Mouse (Mus musculus) spleen, adult 2 months (tissue): Measurements from ENCODE around the gene Rnf187. TPM values are rescaled to one million over a fixed set of nuclear protein-coding genes. Genes with fewer than 3 reads are reported as not detected.

Source experiments
- DNase-seq, 2 experiments: peaks; one replicate each; pipeline versions ENCODE4 v3.0.0 to v3.0.0-alpha.2; 2012 to 2021; ENCODE audit warnings: low spot score in 2 of 2, low read depth in 1 of 2
- H3K27ac ChIP-seq: fragments of 200-500 bp; 2 replicates; pipeline ENCODE4 v1.5.1; 2012; ENCODE audit warnings: low read length, inconsistent platforms; ENCODE audit not compliant: insufficient read depth
- H3K27me3 ChIP-seq: fragments of 200-500 bp; 2 replicates; pipeline ENCODE4 v1.6.1; 2012; ENCODE audit warnings: mild to moderate bottlenecking, moderate library complexity, low read length, inconsistent platforms; ENCODE audit not compliant: control insufficient read depth, insufficient read depth
- H3K36me3 ChIP-seq: fragments of 200-500 bp; 2 replicates; pipeline ENCODE4 v1.6.1; 2012; ENCODE audit warnings: mild to moderate bottlenecking, low read length, inconsistent platforms; ENCODE audit not compliant: control insufficient read depth, insufficient read depth
- H3K4me1 ChIP-seq: fragments of 200-500 bp; 2 replicates; pipeline ENCODE4 v1.6.1; 2011; ENCODE audit warnings: inconsistent platforms; ENCODE audit not compliant: control insufficient read depth, insufficient read depth, insufficient read length
- H3K4me3 ChIP-seq: fragments of 200-500 bp; 2 replicates; pipeline ENCODE4 v1.5.1; 2011; ENCODE audit warnings: mild to moderate bottlenecking, inconsistent platforms; ENCODE audit not compliant: insufficient read depth, insufficient read length; ENCODE audit errors: extremely low read depth
- CTCF ChIP-seq: fragments of 200-500 bp; IDR thresholded peaks from 2 replicates; pipeline ENCODE4 v1.5.1; 2011; ENCODE audit warnings: mild to moderate bottlenecking, inconsistent platforms; ENCODE audit not compliant: insufficient read depth, insufficient read length, insufficient replicate concordance; ENCODE audit errors: extremely low read depth
- POLR2A ChIP-seq: fragments of 200-500 bp; IDR thresholded peaks from 2 replicates; pipeline ENCODE4 v1.6.1; 2011; ENCODE audit warnings: low read depth, low read length, inconsistent platforms
- WGBS: fragments of 180-500 bp; shearing (Covaris S2); methylation state at CpG from one replicate; pipeline ENCODE4 v1.1.7; 2018; 5-methylcytosine and 5-hydroxymethylcytosine counted together
- polyA plus RNA-seq: library from polyadenylated mRNA; depleted of rRNA; stranded (reverse); fragments of >200 nt; gene quantifications from 2 replicates; pipeline ENCODE4 v1.2.3, GENCODE M21; 2012

Rnf187 gene
- polyA plus RNA-seq, 1 experiment, result 157 TPM

DNA sequence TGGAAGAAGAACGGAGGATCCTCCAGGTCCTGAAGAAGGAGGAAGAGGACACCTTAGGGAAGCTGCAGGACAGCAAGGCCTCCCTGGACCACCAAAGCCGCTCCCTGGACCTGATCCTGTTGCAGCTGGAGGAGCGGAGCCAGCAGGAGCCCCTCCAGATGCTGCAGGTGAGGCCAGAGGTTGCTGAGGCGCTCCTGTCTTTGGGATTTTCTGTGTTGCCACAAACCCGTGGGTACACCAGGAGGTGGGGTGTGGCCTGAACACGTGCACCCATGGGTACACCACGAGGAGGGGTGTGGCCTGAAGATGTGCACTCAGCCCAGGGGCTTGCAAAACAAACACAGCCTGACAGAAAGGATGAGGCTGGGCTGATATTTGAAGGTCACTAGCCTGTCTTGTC lies 29.8 kb upstream of the Rnf187 start:
- 60% methylated on average over 7 of the region's 7 CpGs for WGBS
- H3K27ac ChIP-seq, result no peak overlapping the region
- DNase-seq, result no peak
- H3K4me3 ChIP-seq, result no peak overlapping the region
- H3K27me3 ChIP-seq, result no peaks in the 10 kb centered on the region
- TF ChIP-seq CTCF, result no peak
- no peak for TF ChIP-seq POLR2A
- H3K36me3 ChIP-seq, result peaks cover 6% of the 10 kb centered on the region
- no peaks in the 10 kb centered on the region for H3K4me1 ChIP-seq

DNA sequence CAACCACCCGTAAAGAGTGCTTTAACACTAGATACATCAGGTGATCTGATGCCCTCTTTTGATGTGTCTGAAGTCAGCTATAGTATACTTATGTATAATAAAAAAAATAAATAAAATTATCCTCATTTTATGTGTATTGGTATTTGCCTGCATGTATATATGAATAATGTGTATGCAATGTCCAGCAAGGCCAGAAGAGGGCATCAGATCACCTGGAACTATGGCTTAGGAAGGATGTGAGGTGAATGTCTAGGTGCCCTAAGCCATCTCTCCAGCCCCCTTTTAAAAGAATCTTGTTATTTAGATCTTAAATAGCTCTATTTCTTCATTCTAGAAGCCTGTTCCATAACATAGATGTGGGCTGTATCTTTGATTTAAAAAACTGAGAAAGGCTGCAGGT lies 28.6 kb upstream of the Rnf187 start:
- Histone ChIP-seq H3K4me3 (no peak overlapping the region), H3K27ac (no peak overlapping the region), H3K27me3 (no peaks in the 10 kb centered on the region), H3K36me3 (peaks cover 4% of the 10 kb centered on the region), H3K4me1 (no peaks in the 10 kb centered on the region)
- DNase-seq, result no peak
- TF ChIP-seq POLR2A (no peak), CTCF (no peak)
- 92% methylated on average over 1 of the region's 1 CpGs for WGBS

GRCm38 (mm10) chr11:58965001-58965760 lies 26.5 kb upstream of the Rnf187 start:
- TF ChIP-seq POLR2A (no peak), CTCF (no peak)
- WGBS, result 59% methylated on average over 12 of the region's 12 CpGs
- H3K36me3 ChIP-seq, result no peaks in the 10 kb centered on the region
- DNase-seq, result no peak
- no peak overlapping the region for H3K4me3 ChIP-seq
- H3K27me3 ChIP-seq, result no peaks in the 10 kb centered on the region
- H3K4me1 ChIP-seq, result no peaks in the 10 kb centered on the region
- H3K27ac ChIP-seq, result no peak overlapping the region

DNA sequence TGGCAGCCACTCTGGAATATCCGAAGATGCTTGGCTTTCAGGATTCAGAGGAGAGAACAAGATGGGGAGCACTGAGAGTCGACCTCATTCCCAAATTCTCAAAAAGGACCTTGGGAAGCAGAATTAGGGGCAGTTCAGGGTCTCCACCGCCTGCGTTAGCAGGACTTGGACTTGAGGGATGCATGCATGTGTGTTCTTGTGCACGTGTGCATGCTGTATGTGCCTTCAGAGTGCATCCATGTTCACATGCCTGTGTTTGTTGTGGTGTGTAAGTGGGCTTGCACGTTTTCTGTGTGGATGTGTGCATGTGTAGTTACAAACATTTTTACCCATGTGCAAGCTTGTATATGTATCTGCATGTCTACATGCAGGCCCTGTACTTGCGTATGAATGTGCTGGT lies 25.5 kb upstream of the Rnf187 start:
- Histone ChIP-seq H3K4me3 (no peak overlapping the region), H3K36me3 (no peaks in the 10 kb centered on the region), H3K27me3 (no peaks in the 10 kb centered on the region), H3K27ac (no peak overlapping the region), H3K4me1 (peaks cover 4% of the 10 kb centered on the region; the same call in 1 of the 2 replicates)
- DNase-seq, result no peak
- TF ChIP-seq POLR2A (no peak), CTCF (no peak)
- WGBS, result 91% methylated on average over 7 of the region's 7 CpGs

DNA sequence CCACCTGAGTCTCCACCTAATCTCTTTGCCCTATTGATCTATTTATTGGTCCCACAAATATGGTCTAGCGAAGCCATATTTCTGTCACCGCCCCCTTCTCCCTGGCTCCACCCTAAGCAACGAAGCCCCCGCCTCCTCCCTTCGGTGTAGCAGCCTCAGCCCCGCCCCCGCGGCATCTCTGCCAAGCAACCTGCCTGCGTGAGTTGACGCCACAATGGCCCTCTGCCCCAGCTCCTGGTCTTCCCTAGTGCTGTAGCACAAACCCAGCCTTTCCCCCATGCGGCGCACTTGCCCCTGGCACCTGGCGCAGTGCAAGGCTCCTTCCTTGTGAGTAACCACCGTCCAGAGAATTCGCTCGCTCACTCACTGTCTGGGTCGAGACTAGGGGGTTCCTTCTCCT lies 24.8 kb upstream of the Rnf187 start:
- no peaks in the 10 kb centered on the region for H3K36me3 ChIP-seq
- TF ChIP-seq CTCF (no peak), POLR2A (no peak)
- H3K27me3 ChIP-seq, result no peaks in the 10 kb centered on the region
- H3K4me1 ChIP-seq, result peaks cover 4% of the 10 kb centered on the region; the same call in 1 of the 2 replicates
- 42% methylated on average over 17 of the region's 17 CpGs for WGBS
- no peak for DNase-seq
- no peak overlapping the region for H3K27ac ChIP-seq
- H3K4me3 ChIP-seq, result no peak overlapping the region

DNA sequence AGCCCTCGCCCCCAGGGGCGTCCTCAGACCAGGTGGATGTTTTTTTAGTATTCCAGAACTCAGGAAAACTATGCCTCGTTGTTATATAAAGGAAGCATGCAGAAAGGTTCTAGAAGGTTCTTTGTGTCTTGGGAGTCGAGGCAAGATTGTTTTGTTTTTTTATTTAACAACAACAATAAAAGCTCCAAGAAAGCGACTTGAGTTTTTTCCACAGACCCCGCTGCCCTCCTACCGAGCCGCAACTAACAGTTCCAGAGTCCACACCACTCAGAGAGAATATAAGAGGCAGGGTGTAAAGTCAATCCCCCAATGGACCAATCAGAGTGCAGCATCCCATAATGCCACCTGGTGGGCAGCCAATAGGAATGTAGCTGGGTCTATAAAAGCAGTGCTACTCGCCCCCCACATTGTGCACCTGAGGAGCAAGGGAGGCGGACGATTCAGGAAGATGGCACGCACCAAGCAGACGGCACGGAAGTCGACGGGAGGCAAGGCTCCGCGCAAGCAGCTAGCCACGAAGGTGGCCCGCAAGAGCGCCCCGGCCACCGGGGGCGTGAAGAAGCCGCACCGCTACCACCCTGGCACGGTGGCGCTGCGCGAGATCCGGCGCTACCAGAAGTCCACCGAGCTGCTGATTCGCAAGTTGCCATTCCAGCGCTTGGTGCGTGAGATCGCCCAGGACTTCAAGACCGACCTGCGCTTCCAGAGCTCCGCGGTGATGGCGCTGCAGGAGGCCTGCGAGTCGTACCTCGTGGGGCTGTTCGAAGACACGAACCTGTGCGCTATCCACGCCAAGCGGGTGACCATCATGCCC lies 22.9 kb upstream of the Rnf187 start:
- Histone ChIP-seq H3K36me3 (no peaks in the 10 kb centered on the region), H3K27me3 (no peaks in the 10 kb centered on the region), H3K27ac (no peak overlapping the region), H3K4me3 (no peak overlapping the region), H3K4me1 (peaks cover 6% of the 10 kb centered on the region; the same call in 1 of the 2 replicates)
- TF ChIP-seq CTCF (no peak), POLR2A (no peak)
- no peak for DNase-seq
- WGBS, result 75% methylated on average over 50 of the region's 50 CpGs
